Mouse (Mus musculus) left cerebral cortex, adult 9 months (tissue): ENCODE measurements around the gene Mtch1.
"Not testable (repeated sequence)": the region's sequence is repeated elsewhere in the genome, so short reads cannot be mapped to it uniquely, and the experiment has no call there.

Source experiments
- DNase-seq, 2 experiments: peaks; one replicate each; pipeline ENCODE4 v3.0.0; 2022; ENCODE audit warnings: low spot score in 2 of 2

Gene Mtch1

DNA sequence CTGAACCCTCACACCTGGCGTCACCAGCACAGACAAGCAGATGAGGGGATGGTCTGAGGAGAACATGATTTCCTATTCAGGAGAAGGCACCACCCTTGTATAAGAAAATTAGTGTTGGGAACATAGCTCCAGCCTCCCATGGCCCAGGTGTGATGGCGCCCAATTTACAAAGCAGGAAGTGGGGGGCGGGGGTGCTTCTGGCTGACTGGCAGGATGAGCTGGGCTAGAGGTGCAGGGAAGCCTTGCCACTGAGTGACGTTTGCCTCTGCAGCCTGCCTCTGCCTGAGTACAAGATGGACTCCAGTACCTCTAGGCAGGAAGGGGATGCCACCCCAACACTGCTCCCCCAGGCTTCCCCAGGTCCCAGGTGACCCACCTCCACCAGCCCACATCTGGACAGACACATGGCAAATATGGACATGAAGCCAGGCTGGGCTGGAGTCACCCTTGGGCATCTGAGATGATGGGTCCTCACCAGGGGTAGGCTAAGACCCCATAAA, 15.5 kb downstream of the Mtch1 start:
- no peak for DNase-seq

DNA sequence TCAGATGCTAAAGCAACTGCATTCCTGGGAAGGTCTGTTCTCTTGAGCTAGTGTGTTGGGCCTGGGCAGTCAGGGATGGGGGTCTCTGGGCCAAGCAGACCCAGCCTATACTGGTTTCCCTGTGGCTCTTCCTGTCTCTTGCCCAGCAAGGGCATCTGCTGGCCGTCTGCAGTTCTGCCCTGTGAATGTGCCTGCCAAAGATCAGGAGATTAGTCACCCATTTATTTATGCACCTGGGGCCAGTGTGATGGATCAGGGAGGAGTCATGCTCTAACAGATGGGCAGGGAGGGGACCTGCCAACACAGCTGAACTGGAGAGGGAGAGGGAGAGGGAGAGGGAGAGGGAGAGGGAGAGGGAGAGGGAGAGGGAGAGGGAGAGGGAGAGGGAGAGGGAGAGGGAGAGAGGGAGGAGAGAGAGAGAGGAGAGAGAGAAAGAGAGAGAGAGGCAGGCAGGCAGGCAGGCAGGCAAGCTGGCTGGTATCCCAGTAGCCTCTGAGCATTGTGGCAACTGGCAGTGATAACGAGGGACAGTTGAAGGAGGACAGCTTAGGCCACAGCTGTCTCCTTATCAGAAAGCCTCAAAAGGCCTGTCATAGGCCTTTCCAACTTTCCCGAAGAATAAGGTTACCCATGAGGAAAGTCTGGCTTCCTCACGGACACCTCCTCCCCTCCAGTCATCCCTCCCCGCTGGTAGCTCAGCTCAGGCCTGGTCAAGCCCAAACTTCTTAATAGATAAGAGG, 16.9 kb downstream of the Mtch1 start:
- no peak for DNase-seq

DNA sequence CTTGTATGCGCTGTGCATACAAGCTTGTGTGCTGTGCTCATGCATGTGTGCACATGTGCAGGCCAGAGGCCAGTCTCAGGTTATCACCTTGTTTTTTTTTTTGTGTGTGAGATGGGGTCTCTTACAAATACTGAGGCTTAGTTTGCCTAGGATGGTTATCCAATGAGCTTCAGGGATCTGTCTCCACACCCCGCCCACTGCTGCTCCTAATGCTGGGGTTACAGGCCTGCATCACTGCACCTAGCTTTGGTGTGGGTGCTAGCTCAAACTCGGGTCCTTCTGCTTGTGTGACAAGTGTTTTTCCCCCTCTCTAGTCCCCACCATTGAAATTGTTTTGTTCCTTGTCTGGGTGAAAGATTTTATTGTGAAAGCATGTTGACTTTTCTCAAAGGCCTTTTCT, 17.5 kb downstream of the Mtch1 start:
- DNase-seq = no peak

DNA sequence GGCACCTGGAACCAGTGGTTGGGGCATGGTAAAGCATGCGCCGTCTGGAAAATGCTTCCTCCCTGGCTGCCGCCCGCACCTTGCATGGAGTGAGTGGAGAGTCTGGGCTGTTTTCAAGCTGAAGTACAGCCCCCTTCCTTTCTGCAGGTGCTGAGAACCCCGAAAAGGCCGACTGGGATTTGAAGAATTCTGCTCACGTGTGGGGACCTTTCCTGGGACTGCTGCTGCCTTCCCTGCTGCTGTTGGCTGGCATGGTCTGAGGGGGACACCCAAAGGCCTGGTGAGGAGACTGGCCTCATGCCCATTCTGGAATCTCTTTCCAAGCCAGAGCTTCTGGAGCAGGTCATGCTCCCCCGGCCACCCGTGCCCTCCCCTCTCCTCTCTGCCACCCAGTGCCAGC, 20.0 kb downstream of the Mtch1 start:
- DNase-seq = no peak

DNA sequence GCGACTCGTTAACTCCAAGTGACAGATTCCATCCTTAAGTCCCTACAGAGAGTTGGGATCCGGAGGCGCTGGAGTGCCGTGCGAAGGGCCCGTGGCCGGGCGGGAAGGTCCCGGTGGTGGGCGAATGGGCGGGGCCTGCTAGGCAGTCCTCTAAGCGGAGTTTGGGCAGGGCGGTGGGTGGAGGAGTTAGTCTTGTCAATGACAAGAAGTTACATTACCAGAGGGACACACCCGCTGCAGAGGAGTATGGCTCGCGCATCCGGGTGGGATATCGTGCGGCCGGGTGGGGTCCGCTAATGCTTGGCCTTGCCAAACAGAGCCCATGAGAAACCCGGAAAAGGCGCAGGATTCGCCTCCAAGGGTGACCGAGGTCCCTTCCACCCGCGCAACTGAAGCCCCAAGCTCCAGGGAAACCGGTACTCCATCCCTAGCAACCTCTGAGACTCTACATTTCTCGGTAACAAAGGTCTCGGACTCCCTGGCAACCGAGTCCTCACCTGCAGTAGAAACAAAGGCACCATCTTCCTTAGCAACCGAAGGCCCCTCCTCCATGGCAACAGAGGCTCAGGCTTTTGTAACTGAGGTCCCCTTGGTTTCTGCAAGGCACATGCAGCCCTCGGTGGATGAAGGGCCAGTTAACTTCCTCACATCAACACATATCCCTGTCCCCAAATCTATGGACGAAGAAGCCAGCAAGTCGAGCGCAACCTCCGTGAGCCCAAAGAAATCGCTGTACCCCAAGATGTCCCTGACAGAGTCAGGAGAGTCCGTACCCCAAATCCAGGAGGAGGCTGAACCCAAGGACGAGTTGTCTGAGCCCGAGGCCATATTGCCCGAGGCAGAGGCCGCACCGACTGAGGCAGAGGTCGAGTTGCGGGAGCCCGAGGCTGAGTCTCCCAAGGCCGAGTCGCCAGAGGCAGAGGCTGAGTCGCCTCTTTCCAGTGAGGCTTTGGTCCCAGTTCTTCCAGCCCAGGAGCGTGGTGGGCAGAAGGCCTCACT, 20.9 kb downstream of the Mtch1 start:
- no peak for DNase-seq

DNA sequence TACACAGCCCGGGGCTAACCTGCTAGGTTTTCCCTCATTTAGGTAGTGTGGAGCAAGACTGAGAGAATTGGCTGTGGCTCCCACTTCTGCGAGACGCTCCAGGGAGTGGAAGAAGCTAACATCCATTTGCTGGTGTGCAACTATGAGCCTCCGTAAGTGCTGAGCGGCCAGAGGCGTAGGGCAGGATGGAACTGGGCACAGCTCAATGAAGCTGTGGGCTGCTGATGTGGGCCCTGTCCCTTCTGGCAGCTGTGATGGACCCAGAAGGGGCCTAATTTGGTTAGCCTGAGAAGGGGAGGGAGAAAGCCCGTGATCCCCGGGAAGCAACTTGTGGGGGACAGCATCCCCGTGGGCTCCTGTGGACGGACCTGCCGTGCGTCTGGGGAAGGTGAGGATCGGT, 21.9 kb downstream of the Mtch1 start:
- no peak for DNase-seq

DNA sequence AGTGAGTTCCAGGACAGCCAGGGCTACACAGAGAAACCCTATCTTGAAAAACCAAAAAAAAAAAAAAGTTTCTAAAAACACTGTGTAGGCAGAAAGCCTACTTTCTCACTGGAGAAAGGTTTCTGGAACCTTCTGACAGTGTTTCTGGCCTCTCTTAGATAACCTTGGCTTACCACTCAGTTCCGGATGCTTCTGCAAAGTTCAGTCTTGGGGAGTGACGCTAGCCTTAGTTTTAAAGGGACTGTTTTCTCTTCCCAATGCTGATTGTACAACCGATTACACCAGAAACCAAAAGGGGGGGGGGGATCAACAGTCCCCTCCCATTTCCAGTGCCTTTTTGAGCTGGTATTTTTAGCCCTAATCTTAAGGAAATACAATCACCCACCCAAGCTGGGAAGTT, 24.1 kb downstream of the Mtch1 start:
- DNase-seq = no peak

DNA sequence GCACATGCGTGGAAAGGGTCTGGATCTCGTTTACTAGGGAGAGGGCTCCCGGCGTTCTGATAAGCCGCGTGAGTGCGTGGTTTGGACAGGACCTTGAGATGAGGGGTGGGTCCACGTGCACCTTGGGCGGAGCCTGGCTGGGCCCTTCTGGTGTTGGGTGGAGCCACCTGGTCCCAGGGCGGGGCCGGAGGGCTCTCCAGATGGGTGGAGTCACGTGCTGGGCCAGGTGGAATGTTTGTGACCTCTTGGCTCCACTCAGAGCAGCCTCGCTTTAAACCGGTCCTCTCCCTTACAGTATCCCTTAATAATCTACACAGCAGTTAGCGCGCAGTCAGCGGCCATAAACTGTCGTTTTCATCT, 25.2 kb downstream of the Mtch1 start:
- DNase-seq = no peak

DNA sequence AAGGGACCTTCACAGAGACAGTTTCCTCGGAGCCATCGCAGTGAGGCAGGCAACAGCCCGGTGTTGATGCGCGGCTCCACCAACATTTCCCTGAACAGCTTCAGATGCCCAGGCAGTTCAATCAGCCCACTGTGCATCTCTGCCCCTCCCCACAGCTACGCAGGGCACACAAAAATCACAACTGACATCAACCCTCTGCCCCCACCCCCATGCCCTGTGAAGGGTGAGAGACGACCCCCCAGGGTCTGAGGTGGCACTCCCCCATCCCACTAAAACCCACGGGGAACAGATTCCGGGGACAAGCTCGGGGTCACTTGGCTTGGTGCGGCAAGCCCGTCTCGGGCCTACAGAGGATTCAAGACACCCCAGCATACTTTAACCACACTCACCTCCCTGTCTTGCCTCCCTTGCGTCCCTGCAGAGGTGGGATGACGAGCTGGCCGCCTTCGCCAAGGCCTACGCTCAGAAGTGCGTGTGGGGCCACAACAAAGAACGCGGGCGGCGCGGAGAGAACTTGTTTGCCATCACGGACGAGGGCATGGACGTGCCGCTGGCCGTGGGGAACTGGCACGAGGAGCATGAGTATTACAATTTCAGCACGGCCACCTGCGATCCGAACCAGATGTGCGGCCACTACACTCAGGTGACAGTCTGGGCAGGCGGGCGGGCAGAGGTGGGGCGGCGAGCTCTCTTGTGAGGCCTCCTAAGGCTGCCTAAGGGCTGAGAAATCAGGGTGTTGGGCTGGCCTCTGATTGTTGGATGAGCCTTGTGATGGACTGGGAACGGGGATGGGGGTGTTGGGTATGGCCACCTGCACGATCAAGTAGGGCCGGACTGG, 25.8 kb downstream of the Mtch1 start:
- no peak for DNase-seq

DNA sequence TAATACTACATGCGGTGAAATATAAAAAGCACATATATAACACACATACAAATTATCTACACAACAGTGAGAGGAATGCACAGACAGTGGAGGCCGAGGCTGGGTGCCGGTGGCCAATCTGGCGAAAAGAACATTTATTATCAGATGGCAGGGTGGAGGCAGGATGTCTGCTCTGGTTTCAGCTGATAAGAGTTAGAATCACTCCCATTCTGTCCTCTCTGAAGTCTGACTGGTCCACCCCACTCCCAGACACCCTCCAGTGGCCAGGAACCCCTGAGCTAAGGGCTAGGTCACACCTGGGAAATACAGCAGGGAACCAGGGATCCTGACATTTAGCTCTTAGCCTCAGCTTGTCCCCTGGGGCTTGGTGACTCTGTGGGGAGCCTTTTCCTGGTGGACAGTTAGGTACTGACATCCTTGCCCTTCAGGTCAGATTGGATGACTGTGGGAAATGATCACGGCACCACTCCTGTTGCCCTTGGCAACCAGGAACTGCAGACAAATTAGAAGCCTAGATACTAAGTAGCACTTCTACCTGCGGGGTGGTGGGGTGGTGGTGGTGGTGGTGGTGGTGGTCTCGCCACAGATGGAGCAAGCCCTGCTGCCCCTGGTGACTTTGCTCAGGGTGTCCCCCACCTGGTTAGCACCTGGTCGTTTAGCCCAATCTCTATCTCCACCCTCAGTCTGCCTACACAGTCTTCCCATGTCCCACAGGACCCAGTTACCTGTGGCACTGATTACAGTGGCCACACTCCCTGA, 27.7 kb downstream of the Mtch1 start:
- DNase-seq = no peak

DNA sequence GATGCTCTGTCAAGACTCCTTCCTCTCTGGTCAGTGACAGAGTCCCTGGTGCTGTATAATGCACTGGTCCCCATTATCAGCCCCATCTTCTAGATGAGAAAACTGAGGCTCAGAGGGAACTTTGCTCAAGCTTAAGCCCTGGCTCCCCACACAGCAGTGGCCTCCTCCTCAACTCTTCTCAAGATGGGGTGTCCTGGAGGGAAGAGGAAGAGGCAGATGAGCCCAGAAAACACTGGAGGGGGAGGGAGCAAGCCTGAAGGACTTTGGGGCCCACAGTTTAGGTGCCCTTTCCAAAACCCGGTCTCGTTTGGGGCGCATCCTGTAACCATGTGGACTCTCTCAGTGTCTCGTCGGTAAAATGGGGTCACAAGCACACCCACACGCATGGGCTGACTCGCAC, 28.3 kb downstream of the Mtch1 start:
- no peak for DNase-seq

DNA sequence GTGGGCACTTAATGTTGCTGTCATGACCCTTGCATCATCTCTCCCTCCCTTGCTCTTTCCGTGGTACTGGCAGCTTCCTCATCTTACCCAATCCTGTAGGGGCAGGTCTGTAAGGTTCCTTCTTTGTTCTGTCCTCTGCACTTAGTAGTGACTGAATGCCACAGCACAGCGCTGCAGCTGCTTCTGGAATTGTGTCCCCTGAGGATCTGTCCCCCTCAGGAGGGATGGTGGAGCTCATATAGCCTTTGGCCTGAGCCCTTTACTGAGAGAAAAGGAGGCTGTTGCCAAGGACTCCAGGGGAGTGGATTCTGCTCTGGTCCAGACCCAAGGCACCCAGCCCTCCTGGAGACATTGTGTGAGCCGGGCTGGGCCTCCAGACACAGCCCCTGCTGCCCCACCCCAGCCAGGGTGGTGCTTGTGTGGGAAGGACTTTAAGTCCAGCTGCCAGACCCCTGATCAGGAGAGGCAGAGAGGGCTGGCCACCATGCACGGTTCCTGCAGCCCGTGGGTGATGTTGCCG, 28.9 kb downstream of the Mtch1 start:
- no peak for DNase-seq

DNA sequence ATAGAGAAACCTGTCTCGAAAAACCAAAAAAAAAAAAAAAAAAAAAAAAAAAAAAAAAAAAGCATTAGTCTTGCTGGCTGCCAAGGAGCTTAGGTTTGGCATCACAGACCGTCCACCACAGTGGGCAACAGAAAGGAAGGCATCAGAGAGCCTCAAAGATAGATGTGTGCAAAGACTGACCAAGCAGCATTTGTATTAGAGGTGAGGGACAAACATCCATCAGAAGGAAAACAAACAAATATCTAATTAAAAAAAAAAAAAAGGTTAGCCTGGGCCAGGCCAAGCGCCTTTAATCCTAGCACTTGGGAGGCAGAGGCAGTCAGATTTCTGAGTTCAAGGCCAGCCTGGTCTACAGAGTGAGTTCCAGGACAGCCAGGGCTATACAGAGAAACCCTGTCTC, 30.4 kb downstream of the Mtch1 start, which contains the start of gene Pi16:
Gene Pi16, plus strand, starts transcription at position 301 of the 400 bp plus-strand sequence.
- DNase-seq = not testable (repeated sequence)

DNA sequence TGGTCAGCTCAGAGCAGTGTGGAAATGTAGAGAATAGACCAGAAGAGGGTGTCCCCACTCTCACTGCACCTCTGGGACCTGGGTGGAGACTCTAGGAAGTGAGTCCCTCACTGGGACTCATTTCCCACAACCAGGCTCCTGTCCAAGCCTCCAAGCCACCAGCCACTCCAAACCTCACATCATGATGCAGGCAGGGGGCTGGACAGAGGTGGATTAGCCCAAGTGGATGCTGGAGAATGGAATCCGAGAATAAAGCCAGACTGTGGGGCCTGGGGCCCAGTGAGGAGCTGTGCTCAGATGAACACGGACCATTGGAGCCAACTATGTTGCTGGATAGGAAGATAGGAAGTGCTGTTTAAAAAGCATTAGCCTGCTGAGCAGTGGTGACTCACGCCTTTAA, 30.8 kb downstream of the Mtch1 start:
- no peak for DNase-seq

DNA sequence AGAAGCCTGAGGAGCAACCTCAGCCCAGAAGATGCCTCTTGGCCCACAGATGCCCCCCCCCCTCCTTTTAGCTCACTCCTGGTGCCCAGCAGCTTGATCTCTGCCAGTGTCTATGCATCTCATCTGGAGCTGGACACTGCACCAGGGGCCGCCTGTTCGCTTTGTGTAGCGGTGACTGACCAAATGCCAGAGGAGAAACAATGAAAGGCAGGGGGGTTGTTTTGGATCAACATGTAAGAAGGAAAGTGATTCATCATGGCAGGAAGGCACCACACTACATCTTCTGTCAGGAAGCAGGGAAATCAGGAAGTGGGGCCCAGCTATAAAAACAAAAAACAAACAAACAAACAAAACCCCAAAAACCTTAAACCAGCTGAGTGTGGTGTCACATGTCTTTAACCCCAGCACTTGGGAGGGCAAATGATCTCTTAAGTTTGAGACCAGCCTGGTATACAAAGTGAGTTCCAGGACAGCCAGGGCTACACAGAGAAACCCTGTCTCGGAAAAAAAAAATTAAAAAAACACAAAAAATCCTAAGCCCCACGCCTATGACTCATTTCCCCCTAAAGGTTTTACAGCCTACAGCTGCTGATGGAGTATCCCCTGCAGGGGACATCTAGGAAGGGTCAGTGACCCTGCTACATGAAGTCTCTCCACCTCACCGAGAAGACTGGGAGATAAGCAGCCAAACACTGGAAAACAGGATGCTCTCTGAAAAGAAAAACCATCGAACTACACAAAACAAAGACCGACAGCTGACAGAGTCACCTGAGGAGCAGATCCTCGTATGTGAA, 31.9 kb downstream of the Mtch1 start:
- no peak for DNase-seq

DNA sequence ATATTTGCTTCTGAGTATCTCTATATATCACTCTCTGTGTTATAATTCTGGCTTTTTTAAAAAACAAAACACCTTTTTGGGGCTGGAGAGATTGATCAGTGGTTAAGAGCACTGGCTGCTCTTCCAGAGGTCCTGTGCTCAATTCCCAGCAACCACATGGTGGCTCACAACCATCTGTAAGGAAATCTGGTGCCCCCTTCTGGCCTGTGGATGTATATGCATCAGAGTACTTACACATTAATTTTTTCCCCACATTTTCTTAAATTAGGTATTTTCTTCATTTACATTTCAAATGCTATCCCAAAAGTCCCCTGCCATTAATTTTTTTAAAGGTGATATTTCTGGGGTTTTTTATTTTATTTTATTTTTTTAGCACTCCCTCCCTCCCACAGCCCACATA, 34.4 kb downstream of the Mtch1 start:
- no peak for DNase-seq

DNA sequence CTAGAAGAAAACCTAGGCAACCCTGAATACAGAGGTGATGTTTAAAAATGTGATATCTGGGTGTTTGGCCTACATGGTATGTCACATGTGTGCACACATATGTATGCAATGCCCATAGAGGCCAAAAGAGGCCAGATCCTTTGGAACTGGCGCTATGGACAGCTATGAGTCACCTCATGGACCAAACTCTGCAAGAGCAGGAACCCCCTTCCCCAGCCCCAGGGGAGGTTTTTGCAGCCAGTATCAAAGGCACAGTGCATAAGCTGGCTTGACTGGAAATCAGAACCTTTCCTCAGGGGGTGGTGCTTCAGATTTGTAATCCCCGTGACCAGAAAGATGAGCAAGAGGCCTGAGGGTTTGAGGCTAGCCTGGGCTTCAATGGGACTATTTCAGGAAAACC, 35.7 kb downstream of the Mtch1 start:
- DNase-seq = no peak

DNA sequence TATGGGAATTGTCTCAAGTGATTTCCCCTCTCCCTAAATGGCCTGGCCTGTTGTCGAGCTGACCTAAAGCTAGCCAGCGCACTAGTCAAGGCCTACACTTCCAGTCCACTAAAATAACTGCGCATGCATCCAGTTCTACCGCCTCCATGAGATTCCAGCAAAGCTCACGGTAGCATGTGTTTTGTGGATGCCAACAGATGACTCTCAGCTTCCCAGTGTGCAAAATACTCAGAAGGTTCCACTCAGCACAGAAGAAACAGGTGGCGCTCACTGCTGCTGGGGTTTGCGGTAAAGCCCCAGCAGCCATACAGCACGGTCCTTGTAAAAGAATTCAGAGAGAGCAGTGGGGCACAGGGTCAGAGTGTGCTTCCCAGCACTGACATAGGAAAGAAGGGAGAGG, 36.1 kb downstream of the Mtch1 start:
- no peak for DNase-seq

DNA sequence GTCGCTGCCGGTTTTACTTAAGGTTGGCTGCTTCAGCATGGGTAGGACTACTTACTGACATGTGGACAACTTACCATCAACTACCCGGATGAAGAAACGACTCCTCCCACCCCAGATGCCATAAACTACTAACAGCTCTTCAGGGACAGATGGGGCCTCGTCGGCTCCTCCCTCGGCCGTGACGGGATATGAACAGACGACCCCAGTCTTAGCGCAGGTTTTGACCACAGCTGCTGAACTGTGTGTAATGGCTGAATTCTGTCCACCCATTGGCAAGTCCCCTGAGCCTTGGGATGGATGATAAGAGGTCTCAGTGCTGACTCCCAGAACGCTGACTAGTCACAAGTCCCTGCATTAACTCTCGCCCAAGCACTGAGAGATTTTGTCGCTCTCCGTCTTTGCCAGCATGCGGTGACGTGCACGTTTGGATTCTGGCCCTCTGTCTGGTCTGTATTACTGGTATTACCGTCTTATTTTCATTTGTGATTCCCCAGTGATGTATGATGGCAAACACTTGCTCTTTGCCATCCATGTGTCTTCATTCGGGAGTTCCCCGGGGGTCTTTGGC, 37.6 kb downstream of the Mtch1 start:
- DNase-seq = no peak

DNA sequence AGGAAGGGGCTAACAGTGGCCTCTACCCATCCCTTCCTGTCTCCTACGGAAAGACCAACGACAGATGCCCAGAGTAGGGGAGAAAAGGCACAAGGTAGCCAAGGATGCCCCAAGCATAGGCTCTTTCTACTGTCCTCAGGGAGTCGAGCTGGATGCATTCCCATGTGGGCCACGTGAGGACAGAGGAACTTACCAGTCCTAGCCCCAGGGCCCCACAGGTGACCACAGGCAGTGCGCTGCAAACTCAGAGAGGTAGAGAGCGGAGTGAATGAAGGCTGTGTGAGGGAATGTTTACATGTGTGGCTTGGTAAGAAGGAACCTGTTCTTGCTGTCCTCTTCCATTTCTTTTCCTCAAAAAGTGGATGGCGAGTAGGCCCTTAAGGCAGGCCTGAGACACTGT, 41.9 kb downstream of the Mtch1 start:
- DNase-seq = no peak
